Mouse (Mus musculus) embryo, embryonic 11 days (tissue): ENCODE data around the gene Ski.
"Not testable (repeated sequence)": the region's sequence is repeated elsewhere in the genome, so short reads cannot be mapped to it uniquely, and the experiment has no call there.

ENCODE experiments used
- DNase-seq: peaks from one replicate; pipeline ENCODE4 v3.0.0-alpha.2; 2015

The Ski gene

GRCm38 (mm10) chr4:155222552-155222840, at the start of gene Ski:
Gene Ski (minus strand): TSS chr4:155222592.
- no peak for DNase-seq

- DNase-seq: peak; percentile 79
Measured at GRCm38 (mm10) chr4:155268382-155268781, 46.0 kb upstream of the Ski start.

GRCm38 (mm10) chr4:155267639-155268175, 45.3 kb upstream of the Ski start:
- no peak for DNase-seq

GRCm38 (mm10) chr4:155267047-155267543, 44.7 kb upstream of the Ski start:
- no peak for DNase-seq

GRCm38 (mm10) chr4:155264521-155265321, 42.3 kb upstream of the Ski start:
- DNase-seq: no peak

- DNase-seq: no peak
Measured at GRCm38 (mm10) chr4:155252253-155252652, 29.9 kb upstream of the Ski start.

GRCm38 (mm10) chr4:155251147-155251546, 28.8 kb upstream of the Ski start:
- DNase-seq: no peak

- DNase-seq: peak; percentile 48
Measured at GRCm38 (mm10) chr4:155250361-155251117, 28.1 kb upstream of the Ski start.

GRCm38 (mm10) chr4:155249648-155250351, 27.4 kb upstream of the Ski start, which contains the start of gene Faap20:
Gene Faap20 (plus strand): TSS chr4:155249802.
- DNase-seq: peak; percentile 95

GRCm38 (mm10) chr4:155249257-155249647, 26.9 kb upstream of the Ski start:
- DNase-seq: peak; percentile 96

- DNase-seq: not testable (repeated sequence)
Measured at GRCm38 (mm10) chr4:155248054-155248453, 25.7 kb upstream of the Ski start.

- no peak for DNase-seq
Measured at GRCm38 (mm10) chr4:155246691-155247105, 24.3 kb upstream of the Ski start.

GRCm38 (mm10) chr4:155245770-155246492, 23.5 kb upstream of the Ski start:
- DNase-seq: no peak

GRCm38 (mm10) chr4:155243233-155243632, 20.8 kb upstream of the Ski start:
- DNase-seq: no peak

- DNase-seq: no peak
Measured at GRCm38 (mm10) chr4:155242292-155242691, 19.9 kb upstream of the Ski start.

- no peak for DNase-seq
Measured at GRCm38 (mm10) chr4:155241789-155242188, 19.4 kb upstream of the Ski start.

- no peak for DNase-seq
Measured at GRCm38 (mm10) chr4:155239494-155239893, 17.1 kb upstream of the Ski start.

- DNase-seq: no peak
Measured at GRCm38 (mm10) chr4:155238276-155238675, 15.9 kb upstream of the Ski start.

- DNase-seq: no peak
Measured at GRCm38 (mm10) chr4:155236737-155237385, 14.5 kb upstream of the Ski start.

GRCm38 (mm10) chr4:155235311-155236119, 13.1 kb upstream of the Ski start:
- DNase-seq: peak; percentile 91
